ENCODE assay signal across 20 mouse cellular contexts in genomic region chr3:122348677-122349076, GRCm38 (mm10). TPM values are rescaled to one million over a fixed set of nuclear protein-coding genes. Genes with fewer than 3 reads are reported as not detected.
DNase-seq lines count a peak whose midpoint lies in the region; ATAC-seq and TF ChIP-seq lines count a peak whose summit lies in the region.
"Had no signal": no experiment of that assay in that cellular context is flagged by ENCODE, and none has a peak within 500 bp of the region (broad histone marks: within the 10 kb centered on the region; RNA-seq: fewer than 3 reads in every experiment).

No protein-coding gene starts in this region.

- 65% methylated on average over 5 of the region's 5 CpGs for WGBS in liver, postnatal 0 days (ENCODE audit: insufficient replicate concordance)
- WGBS in liver, embryonic 11.5 days = 74% methylated on average over 5 of the region's 5 CpGs
- WGBS in hindbrain, embryonic 13.5 days = 89% methylated on average over 5 of the region's 5 CpGs

- H3K4me3 ChIP-seq in liver, postnatal 0 days (ENCODE audit: low read depth, low read length) = no peak overlapping the region
- no peak overlapping the region for H3K4me3 ChIP-seq in liver, embryonic 11.5 days (ENCODE audit: low read depth, low read length)
- no peak overlapping the region for H3K4me3 ChIP-seq in embryonic fibroblast, embryonic 13.5 days (ENCODE audit: insufficient read depth, low read length)
- no peak overlapping the region for H3K4me3 ChIP-seq in hindbrain, embryonic 13.5 days
- H3K4me3 ChIP-seq: embryonic facial prominence, embryonic 15.5 days; kidney, embryonic 15.5 days; limb, embryonic 10.5 days; midbrain, embryonic 12.5 days; neural tube, embryonic 15.5 days had no signal

- TF ChIP-seq POLR2A in embryonic fibroblast, embryonic 13.5 days (IDR thresholded peaks at IDR 0.05; ENCODE audit: low read depth, low read length) = no peak

- H3K36me3 ChIP-seq in liver, postnatal 0 days (replicated peaks; ENCODE audit: insufficient read depth, low read length) = no peaks in the 10 kb centered on the region
- no peaks in the 10 kb centered on the region for H3K36me3 ChIP-seq in liver, embryonic 11.5 days (ENCODE audit: control insufficient read depth, insufficient read depth, low read length)
- no peaks in the 10 kb centered on the region for H3K36me3 ChIP-seq in hindbrain, embryonic 13.5 days
- H3K36me3 ChIP-seq: embryonic facial prominence, embryonic 15.5 days; kidney, embryonic 15.5 days; limb, embryonic 10.5 days; midbrain, embryonic 12.5 days; neural tube, embryonic 15.5 days had no signal

- no peaks in the 10 kb centered on the region for H3K27me3 ChIP-seq in liver, postnatal 0 days (ENCODE audit: insufficient read depth, low read length)
- H3K27me3 ChIP-seq in liver, embryonic 11.5 days (replicated peaks; ENCODE audit: control insufficient read depth, insufficient read depth, low read length) = no peaks in the 10 kb centered on the region
- no peaks in the 10 kb centered on the region for H3K27me3 ChIP-seq in hindbrain, embryonic 13.5 days
- H3K27me3 ChIP-seq: embryonic facial prominence, embryonic 15.5 days; kidney, embryonic 15.5 days; midbrain, embryonic 12.5 days; neural tube, embryonic 15.5 days had no signal

- no peak for DNase-seq in liver, postnatal 0 days
- DNase-seq in liver, embryonic 11.5 days (ENCODE audit: low spot score) = no peak
- DNase-seq in B cell, adult 2 months = no peak
- no peak for DNase-seq in spleen, adult 12 weeks (ENCODE audit: low spot score)
- DNase-seq: adrenal gland, postnatal 25 days; cerebellum, adult 18-20 months; cerebellum, postnatal 25 days; gastrocnemius, postnatal 25 days; lung, adult 2 months; lung, postnatal 4 days; right cerebral cortex, postnatal 25 days; thymus, postnatal 25 days had no signal

- no peak overlapping the region for H3K9ac ChIP-seq in liver, postnatal 0 days (replicated peaks)
- H3K9ac ChIP-seq in liver, embryonic 11.5 days (ENCODE audit: low read depth, low read length) = no peak overlapping the region
- no peak overlapping the region for H3K9ac ChIP-seq in hindbrain, embryonic 13.5 days
- H3K9ac ChIP-seq: embryonic facial prominence, embryonic 15.5 days; kidney, embryonic 15.5 days; midbrain, embryonic 12.5 days; neural tube, embryonic 15.5 days had no signal

- H3K27ac ChIP-seq in liver, postnatal 0 days (ENCODE audit: low read depth) = no peak overlapping the region
- no peak overlapping the region for H3K27ac ChIP-seq in liver, embryonic 11.5 days (ENCODE audit: low read depth, low read length)
- peak overlapping the region; percentile 30 for H3K27ac ChIP-seq in embryonic fibroblast, embryonic 13.5 days (ENCODE audit: insufficient read depth, low read length)
- H3K27ac ChIP-seq in hindbrain, embryonic 13.5 days = no peak overlapping the region
- H3K27ac ChIP-seq: embryonic facial prominence, embryonic 15.5 days; kidney, embryonic 15.5 days; limb, embryonic 10.5 days; midbrain, embryonic 12.5 days; neural tube, embryonic 15.5 days had no signal

- no peaks in the 10 kb centered on the region for H3K9me3 ChIP-seq in liver, postnatal 0 days (ENCODE audit: low read length)
- H3K9me3 ChIP-seq in liver, embryonic 11.5 days (ENCODE audit: control insufficient read depth, low read length) = no peaks in the 10 kb centered on the region
- H3K9me3 ChIP-seq in hindbrain, embryonic 13.5 days = no peaks in the 10 kb centered on the region
- H3K9me3 ChIP-seq: embryonic facial prominence, embryonic 15.5 days; kidney, embryonic 15.5 days; limb, embryonic 10.5 days; midbrain, embryonic 12.5 days; neural tube, embryonic 15.5 days had no signal

- ATAC-seq in liver, postnatal 0 days = peak; percentile 66; the same call in 1 of the 2 replicates
- no peak for ATAC-seq in liver, embryonic 11.5 days (replicated peaks; ENCODE audit: low FRiP score)
- peak; percentile 89 for ATAC-seq in megakaryocyte, adult 5-6 weeks (ENCODE audit: poor library complexity, severe bottlenecking)
- no peak for ATAC-seq in hindbrain, embryonic 13.5 days (ENCODE audit: low FRiP score)

- TF ChIP-seq CTCF in liver, postnatal 0 days (IDR thresholded peaks at IDR 0.05; ENCODE audit: low read depth) = no peak
- TF ChIP-seq CTCF in embryonic fibroblast, embryonic 13.5 days (IDR thresholded peaks at IDR 0.05; ENCODE audit: borderline replicate concordance, insufficient read depth, low read length) = no peak

- no peak overlapping the region for H3K4me2 ChIP-seq in liver, postnatal 0 days (ENCODE audit: low read depth, low read length)
- H3K4me2 ChIP-seq in liver, embryonic 11.5 days = no peak overlapping the region
- H3K4me2 ChIP-seq in hindbrain, embryonic 13.5 days = no peak overlapping the region
- H3K4me2 ChIP-seq: embryonic facial prominence, embryonic 15.5 days; kidney, embryonic 15.5 days; midbrain, embryonic 12.5 days; neural tube, embryonic 15.5 days had no signal

- TF ChIP-seq EP300 in liver, postnatal 0 days (IDR thresholded peaks at IDR 0.05; ENCODE audit: low read depth) = no peak

- no peaks in the 10 kb centered on the region for H3K4me1 ChIP-seq in liver, postnatal 0 days (ENCODE audit: insufficient read depth)
- 0 out of 2 replicates have a peak, but pooled peaks cover 5% of the 10 kb centered on the region for H3K4me1 ChIP-seq in liver, embryonic 11.5 days (replicated peaks; ENCODE audit: control insufficient read depth, insufficient read depth, low read length)
- H3K4me1 ChIP-seq in embryonic fibroblast, embryonic 13.5 days (ENCODE audit: control insufficient read depth, insufficient read depth, low read length) = peaks cover 18% of the 10 kb centered on the region; the same call in 1 of the 2 replicates
- no peaks in the 10 kb centered on the region; the same call in 1 of the 2 replicates for H3K4me1 ChIP-seq in hindbrain, embryonic 13.5 days (replicated peaks)
- H3K4me1 ChIP-seq: embryonic facial prominence, embryonic 15.5 days; limb, embryonic 10.5 days; midbrain, embryonic 12.5 days had no signal

RNA-seq across cellular contexts. Expression of gene Bcar3, which starts 54.7 kb away (rescaled TPM):
- polyA plus RNA-seq in liver, postnatal 0 days (2015; fragmentation: Nextera tagmentation; extraction: Ambion mirVana) = 11.2 and 12.6 TPM in 2 replicates
- 10.1 and 12.2 TPM in 2 replicates for polyA plus RNA-seq in liver, embryonic 11.5 days (2014; fragmentation: Nextera tagmentation; extraction: Ambion mirVana)
- 4.2 and 5.1 TPM in 2 replicates for polyA plus RNA-seq in embryonic fibroblast, embryonic 13.5 days (2011; ENCODE audit: insufficient read length, low read depth, missing spikeins)
- 0.46 and 1.2 TPM in 2 replicates for total RNA-seq in megakaryocyte, adult 5-6 weeks (2015)
- total RNA-seq in megakaryocyte, adult 5-6 weeks (2017) = 1.2 and 2.0 TPM in 2 replicates
- 6.1 and 7.9 TPM in 2 replicates for polyA plus RNA-seq in hindbrain, embryonic 13.5 days (2015; fragmentation: Nextera tagmentation; extraction: Ambion mirVana)

Comparison
In these comparisons a context has a peak if more than half of its experiments do, and no peak if none do; other contexts are left out.
1. ATAC-seq: peak in liver, postnatal 0 days (single experiment) and megakaryocyte, adult 5-6 weeks (single experiment); none in liver, embryonic 11.5 days (single experiment) and hindbrain, embryonic 13.5 days (single experiment).